Mouse (Mus musculus) lung, postnatal 36 days (tissue): Measurements from ENCODE around the gene Cldnd1.

Source experiments
- DNase-seq: peaks from one replicate; pipeline ENCODE4 v3.0.0; 2022; ENCODE audit warnings: mixed read lengths

The Cldnd1 gene

DNA sequence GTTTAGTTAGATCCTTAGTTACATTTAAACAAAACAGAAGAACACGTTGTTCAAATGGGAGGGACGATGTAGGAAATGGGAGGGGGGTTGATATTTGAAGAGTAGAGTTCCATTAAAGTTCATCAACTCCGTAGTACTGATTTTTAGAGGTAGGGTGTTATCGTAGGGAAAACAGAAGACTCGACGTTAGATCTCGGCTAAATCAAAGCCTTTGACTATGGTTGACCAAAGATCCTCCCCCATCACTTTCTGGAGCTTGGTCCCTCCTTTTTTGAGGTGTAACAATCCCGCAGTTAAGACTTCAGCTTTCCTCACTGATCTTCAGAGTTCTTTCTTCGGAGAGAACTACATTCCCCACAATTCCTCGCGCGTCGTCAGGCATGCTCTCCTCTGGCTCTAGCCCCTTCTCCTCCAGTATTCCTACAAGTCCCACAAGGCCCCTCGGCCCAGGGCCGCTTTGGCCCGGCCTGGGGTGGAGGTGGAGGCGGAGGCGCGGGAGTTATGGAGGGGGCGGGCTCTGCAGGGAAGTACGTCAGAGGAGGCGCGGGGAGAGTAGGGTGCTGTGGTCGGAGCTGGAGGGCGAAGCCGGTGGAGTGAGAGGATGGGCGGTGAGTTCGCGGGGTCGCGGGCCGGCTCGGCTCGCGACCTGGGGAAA lies at the start of gene Cldnd1:
TSS of gene Cldnd1 (plus strand) at position 434 of the 655 bp plus-strand sequence.
- DNase-seq, result peak; percentile 97

DNA sequence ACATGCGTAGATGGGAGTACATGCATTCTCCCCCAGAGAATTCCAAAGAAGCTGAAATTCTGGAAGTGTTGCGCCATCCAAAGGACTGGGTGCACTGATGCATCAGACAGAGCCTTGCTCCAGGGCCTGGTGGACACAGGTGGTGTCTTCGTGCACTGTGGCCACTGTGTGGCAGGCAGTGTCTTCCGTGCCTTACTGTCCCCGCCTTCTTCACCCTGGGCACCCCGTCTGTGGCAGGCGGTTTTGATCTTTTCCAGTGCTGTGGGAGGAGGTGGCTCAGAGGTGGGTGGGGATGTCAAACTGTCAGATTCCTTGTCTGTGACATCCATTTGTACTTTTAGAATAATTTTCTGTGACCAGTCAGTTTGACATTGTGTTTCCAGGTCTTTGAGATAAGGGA lies 49.0 kb upstream of the Cldnd1 start:
- DNase-seq, result no peak

GRCm38 (mm10) chr16:58682046-58682445 lies 45.7 kb upstream of the Cldnd1 start:
- no peak for DNase-seq

GRCm38 (mm10) chr16:58682870-58683269 lies 44.8 kb upstream of the Cldnd1 start:
- DNase-seq, result no peak

DNA sequence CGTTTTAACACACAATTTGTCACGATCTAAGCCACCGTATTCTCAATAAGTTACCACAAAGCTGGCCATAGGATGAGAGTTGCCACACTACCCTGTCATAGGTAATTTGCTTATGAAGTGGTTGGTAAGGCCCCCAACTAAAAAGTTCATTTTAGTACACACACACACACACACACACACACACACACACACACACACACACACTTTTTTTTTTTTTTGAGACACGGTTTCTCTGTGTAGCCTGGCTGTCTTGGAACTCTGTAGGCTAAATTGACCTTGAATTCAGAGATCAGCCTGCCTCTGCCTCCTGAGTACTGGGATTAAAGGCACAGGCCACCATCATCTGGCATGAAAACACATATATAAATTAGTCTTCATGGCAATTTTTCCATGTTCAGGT lies 43.8 kb upstream of the Cldnd1 start:
- no peak for DNase-seq

DNA sequence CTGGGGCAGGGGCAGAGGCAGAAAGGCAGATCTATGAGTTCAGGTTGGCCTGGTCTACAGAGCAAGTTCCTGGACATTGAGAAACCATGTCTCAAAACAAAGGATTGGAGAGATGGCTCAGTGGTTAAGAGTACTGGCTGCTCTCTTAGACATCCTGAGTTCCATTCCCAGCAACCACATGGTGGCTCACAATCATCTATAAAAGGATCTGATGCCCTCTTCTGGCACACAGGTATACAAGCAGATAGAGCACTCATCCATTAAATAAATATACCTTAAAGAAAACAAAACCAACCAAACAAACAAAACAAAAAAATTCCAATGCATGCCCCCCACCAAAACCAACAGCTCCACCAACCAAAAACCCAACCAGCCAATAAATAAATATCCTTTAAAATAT lies 43.2 kb upstream of the Cldnd1 start:
- DNase-seq, result no peak

DNA sequence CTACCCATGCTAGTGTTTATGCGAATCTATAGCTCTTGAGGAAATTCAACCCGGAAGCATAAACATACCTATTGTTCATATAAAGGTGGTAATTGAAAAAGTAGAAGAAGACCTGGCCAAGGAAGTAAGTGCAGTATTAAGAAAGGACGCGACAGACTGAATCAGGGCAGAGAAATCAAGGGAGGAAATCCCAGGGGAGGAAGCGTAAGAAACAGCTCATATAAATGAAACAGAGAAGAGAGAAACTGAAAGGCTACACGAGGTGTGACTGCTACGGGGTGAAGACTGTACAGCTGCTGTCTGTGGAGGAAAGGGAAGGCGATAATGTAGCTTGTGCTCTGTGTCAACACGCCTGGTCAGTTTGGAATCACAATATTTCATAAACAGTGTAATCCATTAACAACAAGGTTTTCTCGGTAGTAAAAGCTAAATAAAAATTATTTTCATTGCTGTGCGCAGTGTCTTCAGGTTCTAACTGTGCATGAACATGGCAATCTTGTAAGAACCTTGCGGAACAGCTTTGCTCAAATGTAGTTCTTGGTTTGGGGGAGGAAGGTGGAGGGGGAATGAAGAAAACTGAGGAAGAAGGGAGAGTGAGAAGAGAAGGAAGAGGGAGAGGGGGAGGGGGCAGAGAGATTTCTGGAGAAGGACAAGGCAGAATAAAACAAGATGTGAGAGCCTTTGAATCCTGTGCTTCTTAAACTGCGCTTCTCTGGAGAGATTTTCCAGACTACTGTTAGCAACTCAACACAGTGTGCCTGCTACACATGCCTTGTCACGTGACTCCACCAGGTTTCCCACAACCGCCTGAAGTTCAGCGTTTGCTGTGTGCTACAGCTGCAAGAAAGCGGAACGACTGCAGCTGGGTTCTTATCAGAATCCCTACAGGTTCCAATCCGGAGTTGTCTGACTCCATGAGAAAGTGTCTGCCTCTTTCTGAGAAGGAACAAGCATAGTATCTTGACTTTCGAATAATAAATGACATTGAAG lies 41.9 kb upstream of the Cldnd1 start:
- no peak for DNase-seq

DNA sequence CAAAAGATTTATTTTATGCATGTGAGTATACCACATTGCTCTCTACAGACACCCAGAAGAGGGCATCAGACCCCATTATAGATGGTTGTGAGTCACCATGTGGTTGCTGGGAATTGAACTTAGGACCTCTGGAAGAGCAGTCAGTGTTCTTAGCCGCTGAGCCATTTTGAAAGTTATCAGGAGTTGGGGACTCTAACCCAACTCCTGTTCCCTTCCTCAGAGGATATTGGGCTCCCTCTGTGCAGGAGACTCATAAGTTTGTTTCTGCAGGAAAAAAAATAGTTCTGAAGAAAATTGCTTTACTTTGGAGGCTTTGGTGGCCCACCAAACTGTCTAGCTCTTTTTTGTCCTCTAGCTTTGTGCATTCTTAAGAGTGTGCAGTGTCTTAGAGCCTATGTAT lies 39.2 kb upstream of the Cldnd1 start:
- DNase-seq, result no peak

DNA sequence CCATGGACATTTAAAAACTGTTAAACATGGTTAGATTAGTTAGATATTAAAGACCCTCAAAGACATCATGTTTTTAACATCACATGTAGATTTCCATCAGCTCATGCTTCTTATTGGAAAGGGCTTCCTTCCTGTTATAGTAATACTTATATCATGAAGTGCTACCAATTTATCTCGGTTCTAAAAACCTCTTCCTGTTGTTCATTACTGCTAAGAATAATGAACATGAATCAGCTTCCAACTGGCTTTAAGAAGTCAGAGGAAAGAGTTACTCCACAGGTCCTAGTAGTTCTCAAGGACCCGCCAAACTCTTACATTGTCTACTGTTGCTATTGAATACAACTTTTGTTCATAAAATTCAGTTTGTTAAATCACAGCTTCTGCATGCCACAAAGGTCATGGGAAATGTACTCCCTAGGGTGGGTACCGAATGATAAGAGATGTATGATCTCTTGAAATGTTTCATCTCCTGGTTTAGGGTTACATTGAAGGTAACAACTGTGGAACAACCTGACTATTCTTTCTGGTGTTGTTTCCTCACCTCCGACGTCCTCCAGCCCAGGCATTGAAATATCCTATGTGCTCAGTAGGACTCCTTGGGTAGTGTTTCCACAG lies 38.0 kb upstream of the Cldnd1 start:
- no peak for DNase-seq

DNA sequence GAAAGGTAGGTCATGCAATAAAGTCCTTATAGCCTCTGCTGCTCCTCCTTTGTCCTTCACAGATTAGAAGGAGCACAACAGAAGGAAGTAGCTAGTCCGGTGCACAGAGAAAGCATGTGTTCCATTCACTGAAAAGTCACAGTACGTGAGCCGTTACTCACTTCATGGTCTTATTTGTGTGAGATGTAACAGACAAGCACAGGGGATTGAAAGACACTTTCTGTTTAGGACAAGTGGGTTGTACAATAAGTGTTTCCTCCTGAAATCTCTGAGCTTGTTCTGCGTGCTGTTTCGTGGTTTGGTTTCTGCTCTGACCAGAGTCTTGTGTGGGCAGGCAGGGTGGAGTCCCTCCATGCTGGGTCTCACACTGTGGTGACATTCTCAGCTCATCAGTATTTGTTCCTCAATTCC lies 37.4 kb upstream of the Cldnd1 start:
- DNase-seq, result peak; percentile 46

- no peak for DNase-seq
Measured at GRCm38 (mm10) chr16:58694091-58694490, 33.6 kb upstream of the Cldnd1 start.

DNA sequence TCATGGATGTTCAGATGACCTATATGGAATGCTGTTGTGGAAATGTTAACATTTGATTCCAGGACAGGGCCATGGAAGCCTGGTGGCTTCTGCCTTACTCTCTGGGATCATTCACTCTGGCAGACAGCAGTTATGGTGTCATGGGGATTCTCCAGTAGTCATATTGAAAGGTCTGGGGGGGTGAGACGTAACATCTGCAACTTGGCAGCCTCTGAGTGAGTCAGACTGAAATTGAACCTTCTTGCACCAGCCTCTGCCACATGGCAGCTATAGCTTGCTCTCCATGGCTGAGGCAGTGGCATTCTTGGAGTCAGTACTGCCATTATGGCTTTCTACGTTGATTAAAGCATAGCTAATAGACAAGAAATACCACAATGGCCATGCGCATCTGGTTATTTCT lies 30.9 kb upstream of the Cldnd1 start:
- DNase-seq, result no peak

DNA sequence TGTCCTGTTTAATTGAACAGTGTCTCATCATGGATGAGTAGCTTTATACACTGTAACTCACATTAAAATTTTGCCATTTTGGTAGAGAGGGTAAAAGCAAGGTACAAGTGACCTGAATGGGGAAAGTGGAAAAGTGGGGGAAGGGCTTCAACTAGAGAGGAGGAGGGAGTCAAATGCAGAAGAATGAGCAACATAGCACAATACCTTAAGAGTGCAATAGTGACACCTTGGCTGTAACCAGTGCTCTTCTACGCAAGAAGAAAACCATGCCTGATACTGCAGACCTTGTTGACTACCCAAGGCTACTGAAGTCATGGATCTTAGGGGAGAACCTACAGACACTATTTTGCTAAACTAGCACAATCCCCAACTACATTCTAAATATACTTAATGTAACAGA lies 30.4 kb upstream of the Cldnd1 start:
- no peak for DNase-seq

DNA sequence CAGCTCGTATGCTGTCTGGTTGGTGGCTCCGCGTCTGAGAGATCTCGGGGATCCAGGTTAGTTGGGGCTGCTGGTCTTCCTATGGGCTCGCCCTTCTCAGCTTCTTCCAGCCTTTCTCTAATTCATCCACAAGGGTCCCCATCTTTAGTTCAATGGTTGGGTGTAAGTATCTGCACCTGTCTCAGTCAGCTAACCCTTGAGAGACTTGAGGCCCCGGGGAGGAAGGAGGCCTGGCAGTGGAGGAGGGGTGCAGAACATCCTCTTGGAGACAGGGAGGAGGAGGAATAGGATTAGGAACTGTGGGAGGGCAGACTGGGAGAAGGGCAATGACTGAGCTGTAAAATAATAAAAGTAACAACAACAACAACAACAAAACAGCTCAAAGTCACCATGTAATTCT lies 27.5 kb upstream of the Cldnd1 start:
- no peak for DNase-seq

GRCm38 (mm10) chr16:58700816-58701424 lies 26.8 kb upstream of the Cldnd1 start:
- no peak for DNase-seq

DNA sequence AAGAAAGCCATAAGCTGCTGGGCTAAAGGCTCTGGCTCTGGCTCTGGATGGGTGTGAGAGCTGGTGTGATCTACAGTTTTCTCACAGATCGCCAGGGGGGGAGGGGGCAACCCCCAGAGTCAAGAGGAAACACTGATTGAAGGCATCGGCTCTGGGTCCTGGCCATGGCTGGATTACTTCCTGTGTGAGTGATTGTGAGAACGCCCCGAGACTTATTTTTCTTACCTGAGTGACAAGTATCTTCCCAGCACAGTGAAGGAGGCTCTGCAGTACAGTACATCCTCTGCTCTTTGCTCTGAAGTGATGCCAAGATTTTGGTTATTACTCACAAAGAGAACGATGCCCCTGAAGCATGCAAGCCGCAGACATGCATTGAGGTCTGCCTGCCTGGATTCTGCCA lies 25.9 kb upstream of the Cldnd1 start:
- no peak for DNase-seq

DNA sequence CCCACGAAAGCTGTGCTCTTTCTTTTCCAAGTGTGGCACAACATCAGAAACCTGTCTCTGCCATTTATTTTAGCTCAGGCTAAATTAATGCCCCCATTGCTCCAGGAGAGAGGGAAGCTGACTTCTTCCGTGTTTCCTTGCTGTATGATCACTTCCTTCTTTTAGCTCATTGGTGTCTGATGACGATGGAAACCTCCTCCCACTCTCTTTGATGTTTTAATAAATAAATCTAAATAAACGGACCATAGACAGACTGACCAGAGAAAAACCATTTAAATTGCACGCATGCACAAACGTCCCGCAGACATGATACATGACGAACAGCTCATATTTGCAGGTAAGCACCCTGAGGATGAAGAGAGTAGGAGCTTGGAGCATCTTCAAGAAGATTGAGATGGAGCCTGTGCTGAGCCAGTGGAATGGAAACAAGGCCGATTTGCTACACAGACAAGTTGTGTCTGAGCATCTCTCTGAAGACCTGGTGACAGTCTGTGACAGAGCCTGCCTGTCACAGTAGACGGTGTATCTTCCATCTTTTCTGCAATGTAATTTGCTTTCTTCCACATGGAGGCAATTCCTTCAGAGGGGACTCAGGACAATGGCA lies 25.3 kb upstream of the Cldnd1 start:
- no peak for DNase-seq

DNA sequence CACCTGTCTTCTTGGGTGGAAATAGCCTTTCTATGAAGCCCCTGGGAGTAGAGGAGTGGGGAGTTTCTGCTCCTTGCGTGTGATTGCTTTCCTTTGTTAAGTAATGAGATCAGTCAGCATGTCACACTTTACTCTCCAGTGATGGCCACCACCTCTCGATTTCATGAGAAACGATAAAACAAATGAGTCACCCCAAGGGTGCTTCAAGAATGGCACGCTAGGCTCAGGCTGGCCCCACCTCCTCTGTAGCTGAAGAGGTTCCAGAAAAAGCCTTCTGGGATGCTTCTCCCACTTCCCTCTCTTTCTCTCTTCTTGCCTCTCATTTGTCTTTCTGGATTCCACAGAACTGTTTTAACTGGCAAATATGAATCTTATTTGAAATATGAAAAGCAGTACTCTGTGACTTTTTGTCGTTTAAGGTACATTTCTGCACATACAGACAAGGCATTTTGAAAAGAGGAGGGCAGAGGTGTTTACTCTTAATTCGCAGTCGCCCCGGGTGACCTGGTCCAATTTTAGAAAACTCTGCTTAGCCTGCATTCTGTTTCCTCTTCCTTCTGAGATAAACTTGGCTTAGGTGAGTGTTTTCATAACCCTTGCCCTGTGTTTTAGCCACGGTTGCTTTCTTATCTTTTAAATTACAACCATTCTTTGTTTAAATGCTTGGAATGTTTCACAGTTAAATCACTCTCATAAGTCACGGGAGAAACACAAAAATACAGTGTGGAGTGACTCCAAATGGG lies 24.2 kb upstream of the Cldnd1 start:
- DNase-seq, result peak; percentile 35

DNA sequence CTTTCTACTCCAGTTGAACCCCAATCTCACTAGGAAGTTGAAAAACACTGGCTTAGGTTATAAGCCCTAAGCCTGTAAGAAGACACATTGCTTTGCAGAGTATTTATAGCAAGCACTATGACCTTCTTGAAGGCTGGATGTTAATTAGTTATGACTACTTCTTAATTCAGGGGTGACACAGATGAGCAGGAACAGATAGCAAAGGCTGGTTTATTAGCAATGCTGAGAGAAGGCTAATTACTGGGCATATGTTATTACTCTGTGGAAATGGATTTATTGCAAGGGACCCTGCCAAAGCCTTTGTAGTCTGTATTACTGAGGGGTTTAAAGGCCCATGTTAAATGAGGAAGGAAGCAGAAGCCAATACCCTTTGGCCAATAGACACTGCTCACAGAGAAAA lies 22.7 kb upstream of the Cldnd1 start:
- no peak for DNase-seq

DNA sequence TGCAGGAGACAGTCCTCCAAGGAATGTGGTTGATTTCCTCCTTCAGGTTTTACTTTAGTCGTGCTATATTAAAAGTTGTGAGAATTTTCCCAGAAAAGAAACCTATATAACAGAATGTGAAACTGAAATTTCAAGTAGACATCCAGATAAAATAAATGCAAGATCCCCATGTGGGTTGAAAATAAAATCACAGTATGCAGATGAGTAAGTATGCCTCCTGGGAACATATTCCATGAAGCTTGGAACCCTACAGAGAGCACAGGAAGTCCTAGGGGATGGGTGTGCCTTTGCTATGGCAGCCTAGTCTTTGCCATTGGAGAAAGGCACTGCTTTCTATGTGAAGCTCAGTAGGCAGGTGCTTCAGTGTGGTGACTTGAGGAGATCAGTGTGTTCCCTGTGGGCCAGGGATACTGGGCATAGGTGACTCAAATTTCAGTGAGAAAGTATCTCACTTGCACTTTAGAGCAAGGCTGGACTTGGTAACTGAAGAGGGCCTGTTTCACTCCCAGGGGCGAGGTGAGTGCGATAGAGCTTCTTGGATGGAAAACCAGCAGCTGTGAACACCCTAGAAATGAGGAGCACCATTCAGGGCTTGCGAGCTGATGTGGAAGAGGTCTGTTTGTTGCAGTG lies 20.3 kb upstream of the Cldnd1 start:
- no peak for DNase-seq

DNA sequence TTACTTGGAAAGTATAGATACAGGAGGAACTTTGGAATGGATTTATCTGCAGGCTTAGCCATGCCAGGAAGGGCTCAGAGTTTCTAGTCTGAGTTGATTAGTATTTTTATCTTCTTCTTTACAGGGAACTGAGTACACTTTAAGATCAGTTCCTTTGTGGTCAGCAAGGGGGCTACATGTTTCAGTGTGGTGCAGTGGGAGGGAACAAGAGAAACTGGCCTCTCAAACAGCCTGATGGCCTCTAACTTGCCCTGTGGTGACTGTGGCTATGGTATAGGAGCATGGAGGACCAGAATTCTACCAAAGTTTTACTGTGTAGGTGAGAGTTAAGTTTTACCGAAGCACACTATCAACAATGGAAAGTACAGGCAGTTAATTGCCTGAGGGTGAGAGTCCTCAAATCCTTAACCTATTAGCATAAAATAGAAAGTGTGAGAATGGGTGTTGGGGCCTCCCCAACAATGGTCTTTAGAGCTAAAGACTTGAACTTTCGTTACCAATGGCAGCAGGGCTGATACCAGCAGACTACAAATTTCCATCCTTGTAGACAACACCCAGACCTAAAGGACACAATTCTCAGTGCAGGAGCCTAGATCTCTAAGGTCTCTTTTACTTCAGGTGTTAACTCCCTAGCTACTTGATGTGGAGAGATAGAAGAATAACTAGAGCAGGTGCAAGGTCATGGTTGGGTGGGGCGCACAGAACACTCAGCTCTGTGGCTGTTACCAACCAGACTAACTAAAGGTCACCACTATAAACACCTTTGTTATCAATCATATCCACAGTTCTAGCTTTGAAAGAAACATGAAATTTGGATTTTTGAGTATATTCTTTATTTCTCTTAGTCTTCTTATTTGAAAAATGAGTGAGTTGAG lies 18.9 kb upstream of the Cldnd1 start:
- DNase-seq, result no peak
